Mouse (Mus musculus): ENCODE measurements around the gene Hoxa4. TPM values are rescaled to one million over a fixed set of nuclear protein-coding genes. Genes with fewer than 3 reads are reported as not detected.

Hoxa4 gene
- total and polyA plus RNA-seq, 3 experiments = 0.19 TPM; not detected in 2

DNA sequence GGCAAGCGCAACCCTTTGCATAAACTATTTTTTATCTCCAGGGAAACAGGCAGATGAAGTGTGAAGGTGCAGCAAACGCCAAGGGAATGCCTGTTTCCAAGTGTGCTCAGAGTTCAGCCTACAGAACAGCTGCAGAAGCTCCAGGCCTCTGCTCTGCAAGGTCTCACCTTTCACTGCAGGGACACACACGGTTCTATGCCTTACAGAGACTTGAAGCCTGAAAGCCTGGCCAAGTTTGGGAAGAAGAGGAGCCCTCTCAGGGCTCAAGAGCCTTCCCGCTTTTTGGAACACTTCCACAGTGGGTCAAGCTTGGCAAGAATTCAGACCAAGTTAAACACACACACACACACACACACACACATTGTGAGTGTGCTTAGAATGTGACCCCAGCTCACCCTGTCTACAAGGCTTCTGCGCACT is 2.4 kb downstream of the Hoxa4 start:
- no peak for TF ChIP-seq ZC3H11A (IDR thresholded peaks at IDR 0.05; ENCODE audit: low read depth, low read length)
- TF ChIP-seq SIN3A (IDR thresholded peaks at IDR 0.05; ENCODE audit: low read length) = no peak
- TF ChIP-seq JUN (IDR thresholded peaks at IDR 0.05; ENCODE audit: insufficient read depth, low read depth, low read length) = no peak
- TF ChIP-seq SMC3 (IDR thresholded peaks at IDR 0.05; ENCODE audit: low read depth, low read length) = no peak
- TF ChIP-seq RAD21 (IDR thresholded peaks at IDR 0.05; ENCODE audit: low read depth, low read length) = no peak
- no peak for TF ChIP-seq RCOR1 (conservative IDR thresholded peaks at IDR 0.05; ENCODE audit: low read depth, low read length)
- TF ChIP-seq MEF2A (IDR thresholded peaks at IDR 0.05; ENCODE audit: borderline replicate concordance, low read depth, low read length) = no peak
- TF ChIP-seq HCFC1 (IDR thresholded peaks at IDR 0.05; ENCODE audit: low read depth, low read length) = no peak
- TF ChIP-seq POLR2AphosphoS2 (IDR thresholded peaks at IDR 0.05; ENCODE audit: low read depth, low read length) = no peak
- no peak for TF ChIP-seq CTCF (conservative IDR thresholded peaks at IDR 0.05 in 1 of 2, IDR thresholded peaks at IDR 0.05 in 1 of 2; ENCODE audit: low read depth in 2 of 2, low read length in 2 of 2)
- no peak for TF ChIP-seq CHD1 (IDR thresholded peaks at IDR 0.05; ENCODE audit: low read depth, low read length)
- no peak for TF ChIP-seq EP300 (IDR thresholded peaks at IDR 0.05; ENCODE audit: low read length)
- TF ChIP-seq IRF4 (IDR thresholded peaks at IDR 0.05; ENCODE audit: low read depth, low read length) = no peak
- TF ChIP-seq ZKSCAN1 (IDR thresholded peaks at IDR 0.05; ENCODE audit: borderline replicate concordance, low read depth, low read length) = no peak
- no peak for TF ChIP-seq JUND (conservative IDR thresholded peaks at IDR 0.05; ENCODE audit: low read depth, low read length)
- TF ChIP-seq KAT2A (IDR thresholded peaks at IDR 0.05; ENCODE audit: insufficient replicate concordance, low read length) = no peak
- no peak for TF ChIP-seq NRF1 (IDR thresholded peaks at IDR 0.05; ENCODE audit: low read depth, low read length)
- no peak for TF ChIP-seq GABPA (IDR thresholded peaks at IDR 0.05; ENCODE audit: insufficient replicate concordance, low read depth, low read length)
- Histone ChIP-seq H3K4me1 (ENCODE audit: control insufficient read depth in 1 of 2, insufficient read depth in 2 of 2) (peaks cover 0 to 13% of the 10 kb centered on the region in 2 experiments; a peak in 2 of 4 replicates), H3K9ac (ENCODE audit: insufficient read depth, low read depth) (no peak overlapping the region), H3K9me3 (replicated peaks; ENCODE audit: low read length) (peaks cover 5% of the 10 kb centered on the region), H3K4me2 (ENCODE audit: insufficient read depth, low read depth, poor library complexity, severe bottlenecking) (no peak overlapping the region), H3K27me3 (replicated peaks) (no peaks in the 10 kb centered on the region), H3K4me3 (replicated peaks in 1 of 3; ENCODE audit: low read depth in 2 of 3, low read length in 2 of 3, poor library complexity in 1 of 3) (no peak overlapping the region), H3K36me3 (replicated peaks in 1 of 2; ENCODE audit: control insufficient read depth in 1 of 2, insufficient read depth in 1 of 2, low read length in 1 of 2) (peaks cover 0 to 2% of the 10 kb centered on the region in 2 experiments), H3K27ac (ENCODE audit: insufficient read depth, low read depth) (no peak overlapping the region), H3K79me2 (replicated peaks; ENCODE audit: control insufficient read depth, extremely low read depth, insufficient read depth, poor library complexity, severe bottlenecking) (no peaks in the 10 kb centered on the region)
- in situ Hi-C loops (cut with MboI; ENCODE audit: low pct_ligation_motif_present, low pct_unique_long_range_greater_than_20kb, low sequenced_read_pairs) (no loop called here), dilution Hi-C loops (cut with MboI; ENCODE audit: extremely low pct_ligation_motif_present, extremely low pct_unique_long_range_greater_than_20kb, low sequenced_read_pairs) (no loop called here)
- DNase-seq (ENCODE audit: extremely low read depth) = no peak

DNA sequence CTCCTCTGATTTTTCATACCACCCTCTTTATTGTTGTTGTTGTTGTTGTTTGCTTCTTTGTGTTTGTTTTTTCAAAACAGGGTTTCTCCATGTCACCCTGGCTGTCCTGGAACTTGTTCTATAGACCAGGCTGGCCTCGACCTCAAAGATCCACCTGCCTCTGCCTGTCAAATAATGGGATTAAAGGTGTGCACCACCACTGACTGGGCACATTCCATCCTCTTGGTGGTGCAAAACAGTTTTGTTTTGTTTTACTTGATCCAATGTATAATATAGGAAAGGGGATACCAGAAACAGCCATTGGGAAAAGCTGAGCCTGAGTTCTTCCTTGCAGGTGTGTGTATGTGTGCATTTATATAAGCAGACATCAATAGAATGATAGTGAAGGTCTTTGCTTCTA is 5.1 kb downstream of the Hoxa4 start:
- H3K27ac ChIP-seq (ENCODE audit: insufficient read depth, low read depth) = no peak overlapping the region
- H3K4me2 ChIP-seq (ENCODE audit: insufficient read depth, low read depth, poor library complexity, severe bottlenecking) = no peak overlapping the region
- H3K4me3 ChIP-seq (replicated peaks in 1 of 3; ENCODE audit: low read depth in 2 of 3, low read length in 2 of 3, poor library complexity in 1 of 3) = no peak overlapping the region
- H3K36me3 ChIP-seq (replicated peaks in 1 of 2; ENCODE audit: control insufficient read depth in 1 of 2, insufficient read depth in 1 of 2, low read length in 1 of 2) = peaks cover 0 to 2% of the 10 kb centered on the region in 2 experiments
- H3K4me1 ChIP-seq (ENCODE audit: control insufficient read depth in 1 of 2, insufficient read depth in 2 of 2) = no peaks in the 10 kb centered on the region
- in situ Hi-C loops (cut with MboI; ENCODE audit: low pct_ligation_motif_present, low pct_unique_long_range_greater_than_20kb, low sequenced_read_pairs) (no loop called here), dilution Hi-C loops (cut with MboI; ENCODE audit: extremely low pct_ligation_motif_present, extremely low pct_unique_long_range_greater_than_20kb, low sequenced_read_pairs) (no loop called here)
- no peaks in the 10 kb centered on the region for H3K27me3 ChIP-seq (replicated peaks)
- no peak overlapping the region for H3K9ac ChIP-seq (ENCODE audit: insufficient read depth, low read depth)
- no peak for DNase-seq (ENCODE audit: extremely low read depth)
- H3K9me3 ChIP-seq (replicated peaks; ENCODE audit: low read length) = no peaks in the 10 kb centered on the region
- H3K79me2 ChIP-seq (replicated peaks; ENCODE audit: control insufficient read depth, extremely low read depth, insufficient read depth, poor library complexity, severe bottlenecking) = no peaks in the 10 kb centered on the region
- TF ChIP-seq MAFK (IDR thresholded peaks at IDR 0.05; ENCODE audit: insufficient replicate concordance, low read length) (no peak), USF1 (IDR thresholded peaks at IDR 0.05; ENCODE audit: low read depth, low read length) (no peak), MAX (IDR thresholded peaks at IDR 0.05; ENCODE audit: low read length) (no peak), RAD21 (IDR thresholded peaks at IDR 0.05; ENCODE audit: low read depth, low read length) (no peak), RCOR1 (conservative IDR thresholded peaks at IDR 0.05; ENCODE audit: low read depth, low read length) (no peak), MAZ (IDR thresholded peaks at IDR 0.05; ENCODE audit: low read depth, low read length) (no peak), NELFE (IDR thresholded peaks at IDR 0.05; ENCODE audit: low read depth, low read length) (no peak), GABPA (IDR thresholded peaks at IDR 0.05; ENCODE audit: insufficient replicate concordance, low read depth, low read length) (no peak), JUN (IDR thresholded peaks at IDR 0.05; ENCODE audit: insufficient read depth, low read depth, low read length) (no peak), USF2 (conservative IDR thresholded peaks at IDR 0.05; ENCODE audit: low read depth, low read length) (no peak), KAT2A (IDR thresholded peaks at IDR 0.05; ENCODE audit: insufficient replicate concordance, low read length) (no peak), MEF2A (IDR thresholded peaks at IDR 0.05; ENCODE audit: borderline replicate concordance, low read depth, low read length) (no peak), NRF1 (IDR thresholded peaks at IDR 0.05; ENCODE audit: low read depth, low read length) (no peak), CHD2 (IDR thresholded peaks at IDR 0.05; ENCODE audit: low read length) (no peak), ZC3H11A (IDR thresholded peaks at IDR 0.05; ENCODE audit: low read depth, low read length) (no peak), SIN3A (IDR thresholded peaks at IDR 0.05; ENCODE audit: low read length) (no peak), ZMIZ1 (IDR thresholded peaks at IDR 0.05; ENCODE audit: low read depth, low read length) (no peak), ETS1 (conservative IDR thresholded peaks at IDR 0.05; ENCODE audit: low read depth, low read length) (no peak), JUND (conservative IDR thresholded peaks at IDR 0.05; ENCODE audit: low read depth, low read length) (no peak)

Data from CH12.LX (cell line).